Mouse (Mus musculus) liver, embryonic 18 days (tissue): ENCODE measurements around the gene Meltf. TPM values are rescaled to one million over a fixed set of nuclear protein-coding genes. Genes with fewer than 3 reads are reported as not detected.

Source experiments
- polyA plus RNA-seq: library from polyadenylated mRNA; depleted of rRNA; stranded (reverse); fragments of >200 nt; gene quantifications from 2 replicates; pipeline ENCODE4 v1.2.3, GENCODE M21; 2012; rRNA removed

Meltf gene
- polyA plus RNA-seq = 0.02 and 0.29 TPM in 2 replicates

GRCm38 (mm10) chr16:31878573-31879257 lies at the start of gene Meltf:
Gene Meltf, plus strand, starts transcription at chr16:31878810.

GRCm38 (mm10) chr16:31933751-31934549 lies 55.3 kb downstream of the Meltf start, which contains the start of gene Pigz:
Gene Pigz, plus strand, starts transcription at chr16:31933851.

GRCm38 (mm10) chr16:31948345-31948774 lies 69.8 kb downstream of the Meltf start, which contains the start of the genes 0610012G03Rik and Ncbp2:
Gene 0610012G03Rik, minus strand, starts transcription at chr16:31948494.
Gene Ncbp2, plus strand, starts transcription at chr16:31948513.

Other genes with a start within 250 kb of the Meltf start
- 11.6 and 13.7 TPM in 2 replicates for gene Dlg1, start 215.4 kb upstream of the Meltf start, polyA plus RNA-seq
- gene Pigz, start 55.0 kb downstream of the Meltf start, polyA plus RNA-seq = 0.20 TPM in 2 replicates
- gene 0610012G03Rik, start 69.7 kb downstream of the Meltf start, polyA plus RNA-seq = 26.2 and 29.5 TPM in 2 replicates
- gene Ncbp2, start 69.7 kb downstream of the Meltf start, polyA plus RNA-seq = 16.4 and 18.3 TPM in 2 replicates
- 5.3 and 5.4 TPM in 2 replicates for gene Senp5, start 124.5 kb downstream of the Meltf start, polyA plus RNA-seq
- gene Pak2, start 200.5 kb downstream of the Meltf start, polyA plus RNA-seq = 7.3 and 8.4 TPM in 2 replicates
- gene Pigx, start 220.9 kb downstream of the Meltf start, polyA plus RNA-seq = 36.2 and 37.8 TPM in 2 replicates
- 4.6 and 4.7 TPM in 2 replicates for gene Cep19, start 221.0 kb downstream of the Meltf start, polyA plus RNA-seq